Mouse (Mus musculus) bone marrow macrophage, adult 2 months (primary cell): ENCODE data around the gene Gm9970.

ENCODE experiments used
- CTCF ChIP-seq: IDR thresholded peaks from 2 replicates; pipeline ENCODE4 v1.5.1; 2012; ENCODE audit warnings: low read depth, mild to moderate bottlenecking, low read length, moderate library complexity
- POLR2A ChIP-seq: IDR thresholded peaks from 2 replicates; pipeline ENCODE4 v1.6.1; 2012; ENCODE audit warnings: mild to moderate bottlenecking, low read depth, low read length, borderline replicate concordance

GRCm38 (mm10) chr5:31254901-31255300 lies 13.9 kb upstream of the Gm9970 start:
- TF ChIP-seq CTCF (no peak), POLR2A (no peak)
